Mouse (Mus musculus) skeletal muscle tissue, adult 2 months (tissue): Measurements from ENCODE around the gene Cbx2.

Source experiments
- DNase-seq: peaks from one replicate; pipeline ENCODE4 v3.0.0-alpha.2; 2012; ENCODE audit warnings: low read depth, low spot score

Cbx2 gene

DNA sequence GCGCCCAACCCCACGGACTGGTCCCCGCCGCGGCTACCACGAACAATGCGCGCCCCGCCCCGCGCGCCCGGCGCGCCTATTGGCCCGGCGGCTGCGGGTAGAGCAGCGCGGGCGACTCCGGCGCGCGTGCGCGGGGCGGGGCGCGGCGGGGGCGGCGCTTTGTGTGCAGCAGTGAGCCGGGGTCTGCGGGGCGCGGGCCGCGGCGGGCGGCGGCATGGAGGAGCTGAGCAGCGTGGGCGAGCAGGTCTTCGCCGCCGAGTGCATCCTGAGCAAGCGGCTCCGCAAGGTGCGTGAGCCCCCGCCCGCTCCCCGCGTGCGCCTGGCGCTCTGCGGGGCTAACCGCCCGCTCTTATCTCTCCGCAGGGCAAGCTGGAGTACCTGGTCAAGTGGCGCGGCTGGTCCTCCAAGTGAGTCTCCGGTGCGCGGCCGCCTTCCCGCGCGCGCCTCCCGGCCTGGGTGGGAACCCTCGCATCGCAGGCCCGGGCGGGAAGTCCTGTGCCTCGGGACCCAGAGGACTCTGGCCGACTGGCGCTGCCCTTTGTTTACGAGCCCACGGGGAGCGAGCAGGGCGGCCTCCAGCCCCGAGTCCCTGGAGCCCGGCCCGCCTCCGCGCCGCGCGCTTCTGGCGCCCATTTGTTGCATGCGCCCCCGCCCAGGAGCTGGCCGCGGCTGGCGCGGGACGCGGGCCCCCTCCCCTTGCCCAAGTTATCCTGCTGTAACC, at the start of gene Cbx2:
TSS of gene Cbx2 (plus strand) at position 68 of the 721 bp plus-strand sequence.
- no peak for DNase-seq

DNA sequence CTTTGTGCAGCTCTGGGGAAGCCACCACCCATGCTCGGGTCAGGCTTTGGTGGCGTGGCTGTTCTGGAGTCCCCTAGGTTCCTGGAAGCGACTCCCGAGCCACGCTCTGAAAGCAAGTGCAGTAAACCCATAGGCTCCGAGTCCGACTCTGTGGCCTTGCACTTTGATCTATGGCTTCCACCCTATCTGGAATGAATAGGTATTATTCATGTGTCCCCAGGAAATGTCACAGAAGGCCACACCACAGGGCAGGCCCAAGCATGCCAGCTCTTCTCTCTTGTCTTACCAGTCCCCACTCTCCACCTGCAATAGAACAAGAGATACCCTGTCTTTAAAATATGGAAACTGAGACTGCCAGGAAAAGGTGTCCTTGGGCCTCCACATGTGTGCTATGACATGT, 48.4 kb upstream of the Cbx2 start:
- DNase-seq = no peak

DNA sequence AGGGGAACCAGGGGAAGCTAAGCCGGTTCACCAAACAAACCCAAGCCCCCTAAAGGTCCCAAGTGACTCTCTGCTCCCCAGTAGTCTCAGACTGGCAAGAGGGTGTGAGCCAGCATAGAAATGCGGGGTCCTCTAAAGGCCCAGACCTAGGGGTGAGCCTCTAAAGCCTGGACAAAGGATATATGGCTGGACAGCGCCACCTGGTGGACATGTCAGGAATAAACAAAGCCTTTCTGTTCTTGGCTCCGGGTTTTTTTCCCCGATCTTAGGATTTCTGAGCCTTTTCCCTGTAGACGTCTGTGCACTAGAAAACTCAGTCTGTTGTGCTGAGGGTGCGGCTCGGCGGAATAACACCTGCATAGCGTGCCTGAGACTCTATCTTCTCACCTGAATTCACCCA, 47.3 kb upstream of the Cbx2 start:
- peak; percentile 21 for DNase-seq

DNA sequence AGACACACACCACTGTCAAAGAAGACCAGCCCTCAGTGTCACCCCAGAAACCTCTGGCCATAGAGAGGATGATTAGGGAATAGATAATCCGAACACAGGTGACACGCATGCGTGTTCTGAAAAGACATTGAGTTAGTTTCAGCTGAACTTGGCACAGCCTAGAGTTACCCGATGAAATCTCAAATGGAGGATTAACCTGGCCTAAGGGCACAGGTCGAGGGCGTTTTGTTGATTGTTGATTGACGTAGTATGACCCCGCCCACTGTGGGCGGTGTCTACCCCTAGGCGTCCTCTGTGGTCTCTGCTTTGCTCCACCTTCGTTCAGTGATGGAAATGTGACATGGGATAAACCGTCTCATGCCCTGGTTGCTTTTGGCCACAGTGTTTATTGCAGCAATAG, 46.8 kb upstream of the Cbx2 start:
- DNase-seq = no peak

DNA sequence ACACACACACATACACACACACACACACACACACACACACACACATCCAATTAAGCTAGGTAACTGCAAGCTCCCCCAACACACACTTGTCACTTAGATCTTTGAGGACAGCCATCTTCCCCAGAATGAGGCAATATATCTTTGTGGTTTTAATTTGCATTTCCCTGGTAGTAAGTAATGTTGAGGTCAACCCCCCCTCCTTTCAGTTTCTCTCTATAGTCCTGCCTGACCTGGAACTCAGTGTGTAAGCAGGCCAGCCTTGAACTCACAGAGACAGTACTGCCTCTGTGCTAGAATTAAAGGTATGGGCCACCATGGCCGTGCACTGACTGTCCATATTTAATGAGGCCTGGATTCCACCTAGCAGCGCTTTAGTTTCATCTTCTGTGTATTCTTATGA, 42.4 kb upstream of the Cbx2 start:
- no peak for DNase-seq

DNA sequence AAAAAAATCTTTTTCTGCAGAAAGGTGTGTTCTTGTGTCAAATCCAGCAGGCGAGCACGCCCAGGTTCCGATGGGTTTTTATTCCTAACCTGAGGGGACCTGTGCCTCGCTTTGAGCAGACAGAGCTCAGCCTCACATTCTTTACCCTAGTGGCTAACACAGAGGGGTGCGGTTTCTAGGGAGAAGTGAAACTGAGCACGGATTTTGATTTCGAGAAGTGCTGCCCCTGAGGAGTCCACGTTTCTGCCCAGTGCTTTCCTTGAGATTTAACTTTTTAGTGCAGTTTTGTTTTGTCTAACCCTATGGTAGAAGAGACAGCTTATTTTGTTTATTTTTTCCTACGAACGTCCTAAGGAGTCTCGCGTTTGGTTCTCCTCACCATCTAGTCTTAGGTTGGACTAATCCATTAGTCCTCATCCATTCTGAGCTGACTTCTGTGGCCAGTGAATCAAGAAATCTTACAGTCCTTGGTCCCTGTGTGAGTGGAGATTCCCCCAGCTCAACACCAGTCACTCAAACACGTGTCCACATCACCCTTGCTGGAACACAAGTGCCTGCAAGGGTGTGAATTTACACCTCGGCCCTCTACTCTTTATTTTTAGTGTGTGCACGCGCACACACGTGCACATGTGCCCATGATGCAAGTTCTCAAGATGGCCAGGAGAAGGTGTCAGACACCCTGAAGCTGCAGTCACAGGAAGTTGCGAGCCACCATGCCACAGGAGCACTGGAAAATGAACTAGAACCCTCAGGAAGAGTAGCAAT, 41.6 kb upstream of the Cbx2 start:
- DNase-seq = no peak

DNA sequence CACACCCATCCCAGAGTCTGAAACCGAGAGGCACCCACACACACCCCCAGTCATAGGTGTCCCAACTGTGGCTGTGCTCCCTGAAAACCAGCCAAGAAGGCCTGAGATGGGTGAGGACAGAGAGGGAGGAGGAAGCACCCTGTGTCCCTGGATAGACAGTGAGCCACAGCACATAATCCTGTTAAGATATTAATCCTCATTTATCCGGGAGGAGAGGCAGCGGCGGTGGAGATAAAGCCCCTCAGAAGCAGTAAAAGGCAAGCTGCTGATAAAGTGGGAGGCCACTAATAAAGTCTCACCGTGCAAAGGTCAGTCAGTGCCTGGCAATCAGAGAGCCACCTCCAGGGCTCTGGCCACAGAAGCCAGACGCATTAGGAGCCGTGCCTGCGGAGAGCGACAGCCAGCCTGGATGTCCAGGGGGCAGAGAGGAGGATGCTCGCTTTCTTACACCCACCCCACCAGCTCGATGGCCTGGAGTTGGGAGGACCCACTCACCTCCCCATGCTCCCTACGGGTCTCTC, 40.1 kb upstream of the Cbx2 start:
- no peak for DNase-seq

DNA sequence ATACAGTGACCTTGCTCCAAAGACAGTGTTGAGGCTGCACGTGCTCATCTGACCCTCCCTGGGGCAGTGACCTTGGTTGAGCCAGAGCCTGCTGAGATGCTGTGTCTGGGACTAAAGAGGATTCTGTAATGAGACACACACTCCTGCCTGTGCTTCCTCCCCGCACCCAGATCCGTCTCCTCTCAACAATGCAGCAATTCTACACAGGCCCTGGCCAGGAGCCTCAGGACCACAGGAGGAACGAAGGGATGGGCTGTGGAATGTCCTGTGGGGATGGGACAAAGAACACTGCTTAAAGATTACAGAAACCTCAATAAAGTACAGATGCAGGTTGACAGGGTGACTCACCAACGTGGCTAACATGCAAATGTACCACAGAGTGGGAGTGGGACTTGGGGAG, 37.2 kb upstream of the Cbx2 start:
- DNase-seq = no peak

DNA sequence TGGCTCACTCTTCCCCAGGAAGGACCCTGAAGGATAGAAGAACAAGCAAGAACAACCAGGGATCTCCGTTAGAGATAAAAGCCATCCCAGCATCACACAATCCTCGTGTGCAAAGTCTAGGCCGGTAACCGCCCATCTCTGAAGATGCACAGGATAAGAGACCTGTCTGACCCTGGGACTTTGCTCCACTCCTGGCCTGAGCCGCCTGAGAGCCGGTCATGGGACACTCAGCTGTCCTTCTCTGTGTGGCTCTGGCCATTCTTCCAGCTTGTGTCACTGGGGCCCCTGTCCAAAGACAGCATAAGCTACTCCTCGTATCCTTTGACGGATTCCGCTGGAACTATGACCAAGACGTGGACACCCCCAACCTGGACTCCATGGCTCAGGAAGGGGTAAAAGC, 34.8 kb upstream of the Cbx2 start, which contains the start of gene Enpp7:
TSS of gene Enpp7 (plus strand) at position 190 of the 400 bp plus-strand sequence.
- DNase-seq = no peak

DNA sequence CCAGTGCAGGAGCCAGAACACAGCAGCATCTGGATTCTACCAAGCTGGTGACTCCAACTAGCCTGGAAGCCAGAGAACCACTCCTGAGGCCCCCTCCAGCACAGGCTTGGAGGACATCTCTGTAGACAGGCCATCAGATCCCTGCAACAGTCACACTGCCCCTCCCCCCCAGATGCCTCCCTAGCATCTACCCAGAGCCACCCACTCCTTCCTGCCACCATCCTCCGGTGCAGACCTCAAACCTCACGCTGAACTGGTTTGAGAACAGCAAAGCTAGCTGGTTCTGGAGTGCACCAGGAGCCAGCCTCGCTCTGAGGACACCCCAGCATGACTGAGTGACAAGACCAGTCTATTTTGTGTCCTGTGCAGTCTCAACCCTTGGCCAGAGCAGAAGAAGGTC, 30.0 kb upstream of the Cbx2 start:
- DNase-seq = no peak

DNA sequence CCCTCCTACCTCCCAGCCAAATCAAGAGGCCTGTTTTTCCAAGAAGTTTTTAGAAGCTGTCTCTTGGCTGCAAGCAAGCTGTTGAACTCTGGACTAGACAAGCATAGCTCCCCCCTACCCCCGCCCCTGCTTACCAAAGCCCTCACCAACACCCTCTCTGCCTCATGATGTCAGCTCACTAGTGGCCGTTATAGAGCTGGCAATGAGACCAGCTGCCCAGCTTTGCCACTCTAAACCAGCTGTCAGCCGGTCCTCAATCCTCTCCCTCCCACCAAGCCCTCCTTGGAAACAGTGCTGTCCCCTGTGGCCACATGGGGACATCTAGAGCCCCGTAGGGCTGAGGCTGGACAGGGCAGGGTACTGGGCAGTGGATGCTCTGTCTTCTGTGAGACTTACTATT, 27.3 kb upstream of the Cbx2 start:
- DNase-seq = no peak

DNA sequence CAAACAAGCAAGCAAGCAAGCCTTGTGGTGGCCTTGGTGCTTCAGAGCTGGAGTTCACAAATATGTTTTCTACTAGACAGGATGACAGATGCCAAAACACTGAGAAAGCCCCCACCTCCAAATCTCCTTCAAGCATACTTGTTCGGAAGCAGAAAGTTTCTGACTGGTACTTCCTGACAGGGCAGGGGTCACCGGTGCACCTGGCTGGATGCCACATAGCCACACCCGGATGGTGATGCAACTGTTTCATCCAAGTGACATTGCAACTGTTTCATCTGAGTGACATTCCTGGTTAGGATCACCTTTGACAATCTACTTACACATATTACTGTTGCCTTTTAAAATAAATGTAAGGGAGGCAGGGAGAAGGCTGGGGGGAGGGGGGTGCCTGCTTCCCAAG, 25.6 kb upstream of the Cbx2 start:
- no peak for DNase-seq

DNA sequence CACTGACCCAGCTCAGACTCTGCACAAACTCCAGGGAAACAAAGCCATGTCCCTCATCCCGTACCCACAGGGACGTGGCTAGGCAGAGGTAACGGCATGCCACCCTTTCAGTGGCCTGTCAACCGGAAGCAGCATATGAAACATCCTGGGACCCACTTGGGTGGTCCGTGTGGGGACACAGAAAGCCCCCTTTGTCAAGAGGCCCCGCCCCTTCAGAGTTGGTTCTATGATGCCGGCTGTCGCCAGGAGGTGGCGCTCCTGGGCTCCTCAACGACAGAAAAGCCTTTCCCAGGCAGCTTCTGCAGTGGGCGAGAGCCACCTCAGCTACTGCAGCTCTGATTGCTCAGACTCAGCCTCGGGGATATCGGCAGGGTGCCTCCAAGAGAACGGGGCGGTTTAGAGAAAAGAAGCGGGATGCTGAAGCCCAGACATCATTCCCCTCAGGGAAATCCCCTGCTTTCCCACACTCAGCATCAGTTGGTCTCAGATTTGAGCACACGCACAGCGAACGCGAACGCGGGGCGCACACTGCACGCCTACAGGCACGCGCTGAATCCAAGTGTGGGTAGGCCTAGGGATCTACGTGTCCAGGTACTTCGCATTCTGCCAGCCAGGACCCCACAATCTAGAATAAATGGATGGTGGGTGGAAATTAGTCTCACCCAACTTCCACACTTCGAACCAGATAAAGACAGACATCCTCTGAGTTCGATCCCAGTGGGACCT, 24.1 kb upstream of the Cbx2 start:
- peak; percentile 40 for DNase-seq

DNA sequence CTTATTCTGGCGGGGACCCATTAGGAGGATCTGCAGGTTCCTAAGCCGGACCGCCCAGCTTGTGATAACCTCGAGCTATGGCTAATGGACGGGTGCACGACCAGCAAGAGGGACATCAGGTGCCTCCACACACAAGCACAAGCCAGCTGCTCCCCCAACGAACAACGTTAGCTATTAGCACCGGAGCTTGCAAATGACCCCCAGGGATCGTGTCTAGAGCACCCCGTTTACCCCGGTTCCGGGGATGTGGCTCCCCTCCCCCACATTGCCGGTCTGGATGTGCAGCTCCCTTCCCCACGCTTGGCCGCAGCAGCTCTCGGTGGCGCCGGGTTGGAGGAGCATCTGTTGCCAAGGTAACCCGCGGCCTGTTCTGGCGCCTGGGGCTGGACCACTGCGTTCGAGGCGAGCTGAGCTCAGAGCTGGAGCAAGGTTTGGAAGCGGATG, 23.4 kb upstream of the Cbx2 start:
- DNase-seq = no peak

DNA sequence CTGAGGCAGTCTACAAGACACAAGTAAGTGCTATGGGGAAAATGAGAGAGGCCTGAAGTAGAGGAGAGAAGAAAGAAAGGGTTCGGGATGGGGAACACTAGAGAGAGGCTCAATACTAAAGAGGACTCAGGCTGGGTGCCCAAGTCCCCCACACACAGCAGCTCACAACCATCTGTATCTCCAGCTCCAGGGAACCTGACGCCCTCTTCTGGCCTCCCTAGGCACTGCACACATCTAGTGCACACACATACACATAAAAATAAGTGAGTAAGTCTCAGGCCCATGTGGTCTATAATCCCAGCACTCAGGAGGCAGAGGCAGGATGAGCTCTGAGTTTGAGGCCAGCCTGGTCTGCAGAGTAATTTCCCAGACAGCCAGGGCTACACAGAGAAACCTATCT, 21.9 kb upstream of the Cbx2 start:
- no peak for DNase-seq

DNA sequence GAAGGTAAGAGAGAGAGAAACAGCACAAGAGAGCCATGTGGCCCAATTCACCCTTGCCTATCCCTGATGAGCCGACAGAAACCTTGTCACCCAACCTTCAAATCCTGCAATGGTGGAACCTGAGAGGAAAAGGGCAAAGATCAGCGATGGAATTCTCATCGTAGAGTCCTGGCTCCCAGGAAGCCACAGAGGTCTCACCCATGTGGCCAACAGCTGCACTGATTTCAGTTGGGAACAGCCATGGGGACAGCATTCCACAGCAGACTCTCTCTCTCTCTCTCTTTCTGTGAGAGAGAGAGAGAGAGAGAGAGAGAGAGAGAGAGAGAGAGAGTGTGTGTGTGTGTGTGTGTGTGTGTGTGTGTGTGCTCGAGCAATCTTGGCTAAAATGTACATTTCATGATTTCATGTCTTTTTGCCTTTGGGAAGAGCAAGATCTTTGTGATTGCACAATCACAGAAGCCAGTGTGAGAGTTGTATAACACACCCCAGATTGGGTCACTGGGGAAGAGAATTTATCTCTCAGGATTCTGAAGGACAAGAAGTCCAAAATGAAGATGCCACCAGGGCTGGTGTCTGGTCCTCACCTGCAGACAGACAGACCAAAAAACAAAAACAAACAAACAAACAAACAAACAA, 21.2 kb upstream of the Cbx2 start:
- no peak for DNase-seq

DNA sequence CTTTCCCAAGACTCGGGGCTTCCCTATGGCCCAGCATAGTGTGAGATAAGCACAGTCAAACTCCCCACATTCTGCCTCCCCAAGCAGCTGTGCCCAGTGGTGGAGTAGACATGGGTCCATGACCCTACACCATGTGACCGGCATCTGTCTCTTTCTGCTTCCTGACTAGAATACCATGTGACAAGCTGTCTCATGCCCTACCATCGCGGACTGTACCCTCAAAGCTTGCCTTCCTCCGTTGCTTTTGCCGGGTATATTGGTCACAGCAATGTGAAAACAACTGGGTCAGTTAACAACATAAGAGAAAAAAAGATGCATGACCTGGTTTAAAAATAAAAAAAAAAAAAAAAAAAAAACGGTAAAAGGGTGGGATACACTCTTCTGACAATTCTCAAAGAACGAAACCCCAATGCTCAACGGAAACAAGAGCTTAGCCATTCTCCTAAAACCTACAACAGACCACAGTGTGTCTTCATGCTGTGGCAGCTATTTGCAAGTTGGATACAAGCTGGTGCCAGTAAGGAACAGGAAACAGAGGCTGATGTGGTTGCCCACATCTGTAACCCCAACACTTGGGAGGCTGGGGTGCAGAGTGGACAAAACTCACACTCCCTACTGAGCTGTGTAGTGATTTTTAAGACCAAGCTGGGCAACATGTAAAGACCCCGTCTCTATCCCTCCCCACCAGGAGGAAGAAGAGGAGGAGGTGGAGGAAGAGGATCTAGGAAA, 17.1 kb upstream of the Cbx2 start:
- no peak for DNase-seq

DNA sequence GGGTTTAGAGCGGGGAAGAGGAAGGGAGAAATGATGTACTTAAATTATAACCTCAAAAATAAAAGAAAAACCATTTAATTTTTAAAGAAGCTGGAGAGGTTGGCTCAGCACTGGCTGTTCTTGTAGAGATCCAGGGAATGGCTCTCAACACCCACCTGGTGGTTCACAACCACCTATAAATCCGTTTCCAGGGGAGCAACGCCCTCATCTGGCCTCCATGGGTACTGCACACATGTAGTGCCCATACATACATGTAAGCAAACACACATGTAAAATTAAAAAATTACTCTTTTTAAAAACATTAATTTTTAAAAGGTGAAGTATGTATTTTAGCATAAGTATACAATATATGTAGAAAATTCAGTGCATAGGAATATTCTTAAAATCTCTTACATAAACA, 16.3 kb upstream of the Cbx2 start:
- no peak for DNase-seq

DNA sequence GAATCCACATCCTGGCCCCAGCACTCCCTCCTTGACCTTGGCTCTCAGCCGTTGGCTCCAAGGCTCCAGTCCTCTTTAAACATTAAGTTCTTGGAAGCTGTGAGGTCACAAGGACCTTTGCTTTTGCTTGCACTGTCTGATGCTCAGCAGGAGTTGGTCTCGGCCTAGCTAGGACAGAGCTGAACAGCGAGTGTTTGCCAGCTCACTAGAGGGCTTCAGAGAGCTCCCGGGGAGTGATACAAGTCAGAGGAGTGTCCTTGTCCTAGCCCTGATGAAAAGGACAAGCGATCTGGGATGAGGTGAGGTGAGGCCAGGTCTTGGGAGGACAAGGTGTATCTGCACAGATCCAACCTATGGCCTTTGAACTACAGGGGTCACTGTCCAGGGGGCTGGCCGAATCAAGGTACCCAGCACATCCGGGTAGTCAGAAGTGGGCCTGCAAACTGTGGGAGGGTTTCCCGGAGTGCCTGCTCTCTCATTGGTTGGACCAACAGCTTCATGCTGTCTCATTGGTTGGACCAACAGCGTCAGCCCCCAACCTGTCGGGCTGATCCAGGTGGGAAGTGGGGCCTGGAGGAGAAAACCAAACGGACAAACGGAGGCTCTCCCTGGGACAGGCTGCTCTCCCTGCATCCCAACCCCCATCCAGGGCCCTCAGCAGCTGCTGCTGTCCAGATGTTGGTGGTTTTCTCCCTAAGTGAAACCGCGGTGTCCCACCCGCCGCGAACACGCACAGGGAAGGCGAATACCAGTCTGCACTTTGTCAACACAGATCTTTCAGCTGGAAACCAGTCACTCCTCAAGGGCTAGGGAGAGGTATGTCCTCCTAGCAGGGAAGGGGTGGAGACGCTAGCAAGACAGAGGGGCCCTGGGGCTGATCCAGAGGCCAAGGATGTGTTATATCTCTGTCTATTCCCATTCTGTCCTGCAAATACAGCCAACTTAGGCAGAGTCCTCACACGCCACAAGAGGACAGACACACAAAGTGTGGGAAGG, 15.0 kb upstream of the Cbx2 start:
- DNase-seq = no peak

DNA sequence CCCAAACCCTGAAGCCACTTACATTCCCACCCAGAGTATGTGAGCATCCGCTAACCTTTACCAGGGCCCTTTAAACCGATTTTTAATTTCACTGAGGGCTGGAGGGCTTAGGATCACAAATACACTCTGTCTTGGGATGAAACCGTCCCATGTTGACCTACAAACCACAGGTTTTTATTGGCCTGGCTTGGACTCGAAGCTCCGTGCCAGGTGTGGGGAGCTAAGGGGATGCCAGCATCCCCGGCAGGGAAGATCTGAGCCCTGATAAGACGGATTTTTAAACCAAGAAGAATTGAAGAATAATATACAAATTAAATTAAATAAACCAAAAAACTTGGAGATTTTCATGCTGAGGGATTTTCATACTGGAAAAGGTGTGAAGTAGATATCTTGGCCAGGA, 8.3 kb upstream of the Cbx2 start:
- DNase-seq = no peak
